Mouse (Mus musculus) C2C12 (cell line): Measurements from ENCODE around the gene Gart. TPM values are rescaled to one million over a fixed set of nuclear protein-coding genes. Genes with fewer than 3 reads are reported as not detected.

ENCODE experiments used
- H3K27me3 ChIP-seq: one replicate; pipeline ENCODE4 v1.6.1; 2011; ENCODE audit not compliant: control insufficient read depth, insufficient read depth, insufficient read length
- H3K36me3 ChIP-seq: one replicate; pipeline ENCODE4 v1.6.1; 2011; ENCODE audit not compliant: control insufficient read depth, insufficient read depth
- H3K4me3 ChIP-seq: one replicate; pipeline ENCODE4 v1.5.1; 2011; ENCODE audit warnings: mild to moderate bottlenecking, control low read depth; ENCODE audit not compliant: poor library complexity, insufficient read depth, severe bottlenecking
- H3K79me2 ChIP-seq: one replicate; pipeline ENCODE4 v1.6.1; 2011; ENCODE audit not compliant: control insufficient read depth, insufficient read depth
- H3K79me3 ChIP-seq: one replicate; pipeline ENCODE4 v1.6.1; 2011; ENCODE audit warnings: low read depth, control low read depth
- H3ac ChIP-seq: one replicate; pipeline ENCODE3; 2011; ENCODE audit warnings: low read depth; ENCODE audit not compliant: control insufficient read depth, insufficient read length
- CEBPB ChIP-seq: IDR thresholded peaks from one replicate; pipeline ENCODE4 v1.6.1; 2011; ENCODE audit warnings: low read depth, mild to moderate bottlenecking, control low read depth, moderate library complexity
- CTCF ChIP-seq: IDR thresholded peaks from one replicate; pipeline ENCODE4 v1.5.1; 2011; ENCODE audit not compliant: control insufficient read depth, insufficient read depth, insufficient read length
- FOSL1 ChIP-seq: IDR thresholded peaks from one replicate; pipeline ENCODE4 v1.8.0; 2011; ENCODE audit warnings: mild to moderate bottlenecking, low read length; ENCODE audit not compliant: poor library complexity, insufficient read depth, severe bottlenecking
- MAX ChIP-seq: IDR thresholded peaks from one replicate; pipeline ENCODE4 v1.6.1; 2011; ENCODE audit warnings: mild to moderate bottlenecking, control low read depth
- MYOD1 ChIP-seq: IDR thresholded peaks from one replicate; pipeline ENCODE4 v1.6.1; 2011; ENCODE audit warnings: low read depth; ENCODE audit not compliant: control insufficient read depth, insufficient read length
- MYOG ChIP-seq: IDR thresholded peaks from one replicate; pipeline ENCODE4 v1.6.1; 2011; ENCODE audit not compliant: control insufficient read depth, insufficient read length; ENCODE audit errors: extremely low read depth
- USF1 ChIP-seq: IDR thresholded peaks from one replicate; pipeline ENCODE4 v1.6.1; 2011; ENCODE audit warnings: low read depth, mild to moderate bottlenecking, control low read depth, moderate library complexity
- polyA plus RNA-seq: library from polyadenylated mRNA; unstranded; fragments of >200 nt; fragmentation: generic; extraction: Trizol; gene quantifications from one replicate; pipeline ENCODE4 v1.2.1, GENCODE M21; 2012; ENCODE audit warnings: missing spikeins

Gart gene
- polyA plus RNA-seq, 1 experiment, result 131 TPM

GRCm38 (mm10) chr16:91688023-91688618, 41.4 kb upstream of the Gart start:
- Histone ChIP-seq H3K36me3 (peaks cover 20% of the 10 kb centered on the region), H3K27me3 (no peaks in the 10 kb centered on the region), H3ac (peak overlapping the region; percentile 92), H3K79me3 (peaks cover 2% of the 10 kb centered on the region), H3K4me3 (peak overlapping the region; percentile 68), H3K79me2 (peaks cover 14% of the 10 kb centered on the region)
- no peak for TF ChIP-seq MAX
- no peak for TF ChIP-seq USF1
- no peak for TF ChIP-seq MYOD1
- TF ChIP-seq CTCF, result no peak
- TF ChIP-seq MYOG, result no peak
- TF ChIP-seq FOSL1, result no peak
- no peak for TF ChIP-seq CEBPB

GRCm38 (mm10) chr16:91686369-91686768, 39.6 kb upstream of the Gart start:
- peaks cover 32% of the 10 kb centered on the region for H3K36me3 ChIP-seq
- TF ChIP-seq CEBPB (no peak), CTCF (no peak), MAX (no peak), USF1 (no peak), MYOD1 (no peak), MYOG (no peak), FOSL1 (no peak)
- no peak overlapping the region for H3K4me3 ChIP-seq
- no peak overlapping the region for H3ac ChIP-seq
- no peaks in the 10 kb centered on the region for H3K27me3 ChIP-seq
- H3K79me2 ChIP-seq, result peaks cover 14% of the 10 kb centered on the region
- H3K79me3 ChIP-seq, result peaks cover 2% of the 10 kb centered on the region

GRCm38 (mm10) chr16:91685526-91685925, 38.8 kb upstream of the Gart start:
- H3K79me2 ChIP-seq, result peaks cover 14% of the 10 kb centered on the region
- TF ChIP-seq CEBPB, result no peak
- no peak for TF ChIP-seq USF1
- no peak for TF ChIP-seq MYOD1
- TF ChIP-seq MYOG, result no peak
- H3K36me3 ChIP-seq, result peaks cover 38% of the 10 kb centered on the region
- no peak overlapping the region for H3ac ChIP-seq
- H3K27me3 ChIP-seq, result no peaks in the 10 kb centered on the region
- peaks cover 2% of the 10 kb centered on the region for H3K79me3 ChIP-seq
- H3K4me3 ChIP-seq, result no peak overlapping the region

- H3ac ChIP-seq, result no peak overlapping the region
- no peak for TF ChIP-seq USF1
- peaks cover 79% of the 10 kb centered on the region for H3K36me3 ChIP-seq
- no peaks in the 10 kb centered on the region for H3K79me2 ChIP-seq
- H3K79me3 ChIP-seq, result no peaks in the 10 kb centered on the region
- no peaks in the 10 kb centered on the region for H3K27me3 ChIP-seq
- H3K4me3 ChIP-seq, result no peak overlapping the region
Measured at GRCm38 (mm10) chr16:91680656-91681055, 33.9 kb upstream of the Gart start.

- Histone ChIP-seq H3K27me3 (no peaks in the 10 kb centered on the region), H3ac (no peak overlapping the region), H3K4me3 (no peak overlapping the region), H3K79me2 (peaks cover 6% of the 10 kb centered on the region), H3K79me3 (no peaks in the 10 kb centered on the region), H3K36me3 (peaks cover 89% of the 10 kb centered on the region)
- no peak for TF ChIP-seq MYOG
- no peak for TF ChIP-seq CEBPB
- no peak for TF ChIP-seq MYOD1
- no peak for TF ChIP-seq MAX
- TF ChIP-seq USF1, result no peak
- TF ChIP-seq CTCF, result no peak
- TF ChIP-seq FOSL1, result no peak
Measured at GRCm38 (mm10) chr16:91678147-91678911, 31.6 kb upstream of the Gart start.

- TF ChIP-seq FOSL1, result no peak
- no peak for TF ChIP-seq USF1
- TF ChIP-seq MYOD1, result no peak
- no peak for TF ChIP-seq CTCF
- no peak overlapping the region for H3K4me3 ChIP-seq
- H3K27me3 ChIP-seq, result no peaks in the 10 kb centered on the region
- peaks cover 22% of the 10 kb centered on the region for H3K79me2 ChIP-seq
- H3ac ChIP-seq, result no peak overlapping the region
- peaks cover 3% of the 10 kb centered on the region for H3K79me3 ChIP-seq
- H3K36me3 ChIP-seq, result peaks cover 99% of the 10 kb centered on the region
Measured at GRCm38 (mm10) chr16:91674500-91674899, 27.7 kb upstream of the Gart start.
